Mouse (Mus musculus) gastrocnemius, postnatal 10 days (tissue): ENCODE data around the gene Cdkn1a. TPM values are rescaled to one million over a fixed set of nuclear protein-coding genes. Genes with fewer than 3 reads are reported as not detected.
A peak's percentile ranks its signal among the peaks of the same experiment; 100 is the strongest.
"Not testable (repeated sequence)": the region's sequence is repeated elsewhere in the genome, so short reads cannot be mapped to it uniquely, and the experiment has no call there.

Experiments
- DNase-seq: peaks from one replicate; pipeline ENCODE4 v3.0.0; 2021; ENCODE audit warnings: mixed read lengths
- long read RNA-seq, 2 experiments: library from polyadenylated mRNA; stranded (forward); transcript quantifications; one replicate each; pipeline ENCODE4 v2.0.0; 2021
- total RNA-seq, 2 experiments: library from RNA; stranded (reverse); gene quantifications; 2 replicates each; pipeline ENCODE4 v1.2.3; 2021

Cdkn1a gene
- total RNA-seq = 10 to 100 TPM; 43.0 to 46.3 TPM
- long read RNA-seq, experiment 1, transcript Cdkn1a-201 (3 exons, 1,913 nt) = major isoform, 25 of 28 reads
- long read RNA-seq, experiment 1, partial matches to known transcripts = 0 of 28 reads
- long read RNA-seq, experiment 1, other reads (novel, unspliced or antisense) = 3 of 28 reads
- long read RNA-seq, experiment 2, transcript Cdkn1a-201 (3 exons, 1,913 nt) = major isoform, 22 of 25 reads
- long read RNA-seq, experiment 2, partial matches to known transcripts = 0 of 25 reads
- long read RNA-seq, experiment 2, other reads (novel, unspliced or antisense) = 3 of 25 reads

GRCm38 (mm10) chr17:29090776-29091175, at the start of gene Cdkn1a:
TSS of gene Cdkn1a (plus strand) at chr17:29090976.
- DNase-seq = no peak

- not testable (repeated sequence) for DNase-seq
Measured at GRCm38 (mm10) chr17:29041632-29042031, 49.1 kb upstream of the Cdkn1a start.

GRCm38 (mm10) chr17:29042569-29042968, 48.2 kb upstream of the Cdkn1a start:
- no peak for DNase-seq

- DNase-seq = no peak
Measured at GRCm38 (mm10) chr17:29043583-29043982, 47.2 kb upstream of the Cdkn1a start.

- no peak for DNase-seq
Measured at GRCm38 (mm10) chr17:29044146-29044924, 46.4 kb upstream of the Cdkn1a start.

- no peak for DNase-seq
Measured at GRCm38 (mm10) chr17:29044925-29045319, 45.9 kb upstream of the Cdkn1a start.

GRCm38 (mm10) chr17:29045741-29046530, 44.8 kb upstream of the Cdkn1a start:
- DNase-seq = peak; percentile 45

- DNase-seq = no peak
Measured at GRCm38 (mm10) chr17:29046863-29047262, 43.9 kb upstream of the Cdkn1a start.

- no peak for DNase-seq
Measured at GRCm38 (mm10) chr17:29047697-29048514, 42.9 kb upstream of the Cdkn1a start.

- peak; percentile 87 for DNase-seq
Measured at GRCm38 (mm10) chr17:29048748-29049507, 41.8 kb upstream of the Cdkn1a start.

GRCm38 (mm10) chr17:29049508-29049889, 41.3 kb upstream of the Cdkn1a start:
- DNase-seq = no peak

- no peak for DNase-seq
Measured at GRCm38 (mm10) chr17:29049923-29050322, 40.9 kb upstream of the Cdkn1a start.

GRCm38 (mm10) chr17:29050791-29051190, 40.0 kb upstream of the Cdkn1a start:
- DNase-seq = peak; percentile 68

GRCm38 (mm10) chr17:29053067-29053466, 37.7 kb upstream of the Cdkn1a start:
- no peak for DNase-seq

- peak; percentile 69 for DNase-seq
Measured at GRCm38 (mm10) chr17:29053841-29054240, 36.9 kb upstream of the Cdkn1a start.

- DNase-seq = no peak
Measured at GRCm38 (mm10) chr17:29054429-29054828, 36.3 kb upstream of the Cdkn1a start.

- no peak for DNase-seq
Measured at GRCm38 (mm10) chr17:29055586-29055985, 35.2 kb upstream of the Cdkn1a start.

- DNase-seq = no peak
Measured at GRCm38 (mm10) chr17:29056207-29056606, 34.6 kb upstream of the Cdkn1a start.

- no peak for DNase-seq
Measured at GRCm38 (mm10) chr17:29056699-29057151, 34.1 kb upstream of the Cdkn1a start.

- DNase-seq = no peak
Measured at GRCm38 (mm10) chr17:29057361-29057890, 33.4 kb upstream of the Cdkn1a start.

- peak; percentile 65 for DNase-seq
Measured at GRCm38 (mm10) chr17:29057961-29058360, 32.8 kb upstream of the Cdkn1a start.
